Mouse (Mus musculus) lung, embryonic 15.5 days (tissue): Measurements from ENCODE around the gene Slc7a5. TPM values are rescaled to one million over a fixed set of nuclear protein-coding genes. Genes with fewer than 3 reads are reported as not detected.

Experiments
- ATAC-seq: fragments of 200-750 bp; cut with Nextera tagmentation; 2 replicates; pipeline ENCODE4 v1.8.0; 2017; ENCODE audit warnings: moderate number of reproducible peaks, borderline replicate concordance; ENCODE audit not compliant: low FRiP score, low TSS enrichment; ENCODE audit errors: extremely low read depth
- H3K27ac ChIP-seq: fragments of 300-500 bp; sonication (generic); 2 replicates; pipeline ENCODE4 v1.5.1; 2015; ENCODE audit warnings: moderate library complexity, mild to moderate bottlenecking, inconsistent platforms
- H3K27me3 ChIP-seq: fragments of 300-500 bp; sonication (generic); 2 replicates; pipeline ENCODE4 v1.6.1; 2015; ENCODE audit warnings: inconsistent platforms
- H3K36me3 ChIP-seq: fragments of 300-500 bp; sonication (generic); 2 replicates; pipeline ENCODE4 v1.6.1; 2015; ENCODE audit warnings: inconsistent platforms
- H3K4me1 ChIP-seq: fragments of 300-500 bp; sonication (generic); 2 replicates; pipeline ENCODE4 v1.6.1; 2015; ENCODE audit warnings: inconsistent platforms
- H3K4me2 ChIP-seq: fragments of 300-500 bp; sonication (generic); 2 replicates; pipeline ENCODE4 v1.6.1; 2015; ENCODE audit warnings: inconsistent platforms, mild to moderate bottlenecking, moderate library complexity
- H3K4me3 ChIP-seq: fragments of 300-500 bp; sonication (generic); 2 replicates; pipeline ENCODE4 v1.5.1; 2015; ENCODE audit warnings: mild to moderate bottlenecking, inconsistent platforms
- H3K9ac ChIP-seq: fragments of 300-500 bp; sonication (generic); 2 replicates; pipeline ENCODE4 v1.6.1; 2015; ENCODE audit warnings: inconsistent platforms
- H3K9me3 ChIP-seq: fragments of 300-500 bp; sonication (generic); 2 replicates; pipeline ENCODE4 v1.6.1; 2016; ENCODE audit warnings: inconsistent platforms
- WGBS: fragments of 180-500 bp; shearing (Covaris S2); methylation state at CpG from one replicate; pipeline ENCODE4 v1.1.7; 2015; 5-methylcytosine and 5-hydroxymethylcytosine counted together
- polyA plus RNA-seq: library from polyadenylated mRNA; unstranded; fragments of >200 nt; fragmentation: Nextera tagmentation; extraction: Ambion mirVana; gene quantifications from 2 replicates; pipeline ENCODE4 v1.2.1, GENCODE M21; 2015

The Slc7a5 gene
- polyA plus RNA-seq, 1 experiment from 2014 or later = 14.8 TPM

- Histone ChIP-seq H3K9ac (no peak overlapping the region), H3K27ac (no peak overlapping the region), H3K4me3 (no peak overlapping the region), H3K36me3 (no peaks in the 10 kb centered on the region), H3K4me2 (no peak overlapping the region), H3K4me1 (peaks cover 14% of the 10 kb centered on the region), H3K27me3 (no peaks in the 10 kb centered on the region), H3K9me3 (no peaks in the 10 kb centered on the region)
- ATAC-seq = no peak
- 50% methylated on average over 3 of the region's 3 CpGs for WGBS
Observed at GRCm38 (mm10) chr8:121875045-121875444, 32.4 kb downstream of the Slc7a5 start.

- ATAC-seq = peak; percentile 50; the same call in 1 of the 2 replicates
- Histone ChIP-seq H3K36me3 (no peaks in the 10 kb centered on the region), H3K4me2 (no peak overlapping the region), H3K27ac (no peak overlapping the region), H3K9ac (no peak overlapping the region), H3K4me3 (no peak overlapping the region), H3K27me3 (no peaks in the 10 kb centered on the region), H3K4me1 (peaks cover 14% of the 10 kb centered on the region), H3K9me3 (no peaks in the 10 kb centered on the region)
- 45% methylated on average over 9 of the region's 9 CpGs for WGBS
Observed at GRCm38 (mm10) chr8:121874031-121874430, 33.5 kb downstream of the Slc7a5 start.

- no peaks in the 10 kb centered on the region for H3K36me3 ChIP-seq
- no peak overlapping the region for H3K4me2 ChIP-seq
- H3K4me1 ChIP-seq = peaks cover 14% of the 10 kb centered on the region
- no peak overlapping the region for H3K4me3 ChIP-seq
- ATAC-seq = peak; percentile 17; the same call in 1 of the 2 replicates
- WGBS = 14% methylated on average over 10 of the region's 10 CpGs
- H3K27me3 ChIP-seq = no peaks in the 10 kb centered on the region
- H3K9ac ChIP-seq = no peak overlapping the region
- no peaks in the 10 kb centered on the region for H3K9me3 ChIP-seq
- no peak overlapping the region for H3K27ac ChIP-seq
Observed at GRCm38 (mm10) chr8:121871833-121872440, 35.6 kb downstream of the Slc7a5 start.

- H3K4me2 ChIP-seq = no peak overlapping the region
- peaks cover 14% of the 10 kb centered on the region for H3K4me1 ChIP-seq
- no peaks in the 10 kb centered on the region for H3K27me3 ChIP-seq
- no peak overlapping the region for H3K9ac ChIP-seq
- no peak for ATAC-seq
- no peaks in the 10 kb centered on the region for H3K9me3 ChIP-seq
- 82% methylated on average over 2 of the region's 2 CpGs for WGBS
- no peaks in the 10 kb centered on the region for H3K36me3 ChIP-seq
- no peak overlapping the region for H3K27ac ChIP-seq
- no peak overlapping the region for H3K4me3 ChIP-seq
Observed at GRCm38 (mm10) chr8:121870190-121870589, 37.3 kb downstream of the Slc7a5 start.

GRCm38 (mm10) chr8:121868896-121869295 lies 38.6 kb downstream of the Slc7a5 start:
- Histone ChIP-seq H3K4me2 (no peak overlapping the region), H3K9me3 (no peaks in the 10 kb centered on the region), H3K4me1 (peaks cover 9% of the 10 kb centered on the region), H3K36me3 (no peaks in the 10 kb centered on the region), H3K27me3 (no peaks in the 10 kb centered on the region), H3K4me3 (no peak overlapping the region), H3K27ac (no peak overlapping the region), H3K9ac (no peak overlapping the region)
- no peak for ATAC-seq
- 78% methylated on average over 7 of the region's 7 CpGs for WGBS

GRCm38 (mm10) chr8:121868196-121868595 lies 39.3 kb downstream of the Slc7a5 start:
- no peak overlapping the region for H3K27ac ChIP-seq
- no peak overlapping the region for H3K9ac ChIP-seq
- H3K9me3 ChIP-seq = no peaks in the 10 kb centered on the region
- H3K4me1 ChIP-seq = peaks cover 9% of the 10 kb centered on the region
- no peak for ATAC-seq
- no peak overlapping the region for H3K4me2 ChIP-seq
- no peaks in the 10 kb centered on the region for H3K27me3 ChIP-seq
- no peak overlapping the region for H3K4me3 ChIP-seq
- WGBS = 82% methylated on average over 5 of the region's 5 CpGs
- no peaks in the 10 kb centered on the region for H3K36me3 ChIP-seq

- Histone ChIP-seq H3K27me3 (no peaks in the 10 kb centered on the region), H3K36me3 (no peaks in the 10 kb centered on the region), H3K4me2 (no peak overlapping the region), H3K9ac (no peak overlapping the region), H3K9me3 (no peaks in the 10 kb centered on the region), H3K27ac (no peak overlapping the region), H3K4me1 (no peaks in the 10 kb centered on the region), H3K4me3 (no peak overlapping the region)
- 49% methylated on average over 8 of the region's 8 CpGs for WGBS
- ATAC-seq = no peak
Observed at GRCm38 (mm10) chr8:121865356-121865755, 42.1 kb downstream of the Slc7a5 start.

GRCm38 (mm10) chr8:121861806-121862548 lies 45.5 kb downstream of the Slc7a5 start:
- Histone ChIP-seq H3K4me3 (no peak overlapping the region), H3K4me1 (no peaks in the 10 kb centered on the region), H3K9ac (no peak overlapping the region), H3K27ac (no peak overlapping the region), H3K4me2 (no peak overlapping the region), H3K9me3 (no peaks in the 10 kb centered on the region), H3K27me3 (no peaks in the 10 kb centered on the region), H3K36me3 (no peaks in the 10 kb centered on the region)
- 63% methylated on average over 12 of the region's 12 CpGs for WGBS
- peak; percentile 19; the same call in 1 of the 2 replicates for ATAC-seq

GRCm38 (mm10) chr8:121861276-121861675 lies 46.2 kb downstream of the Slc7a5 start:
- whole genome bisulfite sequencing = 40% methylated on average over 6 of the region's 6 CpGs
- Histone ChIP-seq H3K36me3 (no peaks in the 10 kb centered on the region), H3K4me2 (no peak overlapping the region), H3K4me3 (no peak overlapping the region), H3K9ac (no peak overlapping the region), H3K9me3 (no peaks in the 10 kb centered on the region), H3K4me1 (no peaks in the 10 kb centered on the region), H3K27me3 (no peaks in the 10 kb centered on the region), H3K27ac (no peak overlapping the region)
- no peak for ATAC-seq

- 40% methylated on average over 2 of the region's 2 CpGs for WGBS
- Histone ChIP-seq H3K9me3 (no peaks in the 10 kb centered on the region), H3K4me1 (no peaks in the 10 kb centered on the region), H3K36me3 (no peaks in the 10 kb centered on the region), H3K4me3 (no peak overlapping the region), H3K9ac (no peak overlapping the region), H3K4me2 (no peak overlapping the region), H3K27me3 (no peaks in the 10 kb centered on the region), H3K27ac (no peak overlapping the region)
- no peak for ATAC-seq
Observed at GRCm38 (mm10) chr8:121857747-121858146, 49.7 kb downstream of the Slc7a5 start.

GRCm38 (mm10) chr8:121857331-121857730 lies 50.2 kb downstream of the Slc7a5 start:
- no peak for ATAC-seq

GRCm38 (mm10) chr8:121856071-121856746 lies 51.3 kb downstream of the Slc7a5 start:
- no peak overlapping the region for H3K27ac ChIP-seq
- H3K4me1 ChIP-seq = peaks cover 14% of the 10 kb centered on the region
- no peaks in the 10 kb centered on the region; the same call in 1 of the 2 replicates for H3K27me3 ChIP-seq
- 72% methylated on average over 14 of the region's 14 CpGs for WGBS
- H3K4me2 ChIP-seq = no peak overlapping the region
- H3K9me3 ChIP-seq = no peaks in the 10 kb centered on the region
- ATAC-seq = no peak
- no peak overlapping the region for H3K4me3 ChIP-seq
- H3K9ac ChIP-seq = no peak overlapping the region
- H3K36me3 ChIP-seq = no peaks in the 10 kb centered on the region

More at GRCm38 (mm10) chr8:121857331-121857730, 50.2 kb downstream of the Slc7a5 start:
- no peak overlapping the region for H3K4me2 ChIP-seq
- peaks cover 3% of the 10 kb centered on the region; the same call in 1 of the 2 replicates for H3K4me1 ChIP-seq
- no peak overlapping the region for H3K9ac ChIP-seq
- H3K36me3 ChIP-seq = no peaks in the 10 kb centered on the region
- H3K27me3 ChIP-seq = no peaks in the 10 kb centered on the region; the same call in 1 of the 2 replicates
- H3K27ac ChIP-seq = no peak overlapping the region
- H3K9me3 ChIP-seq = no peaks in the 10 kb centered on the region
- no peak overlapping the region for H3K4me3 ChIP-seq
- WGBS = 59% methylated on average over 9 of the region's 9 CpGs
